Mouse (Mus musculus) frontal cortex, adult (tissue): Measurements from ENCODE around the gene Fam114a1.

Experiments used
- ATAC-seq: cut with Nextera tagmentation; 2 replicates; pipeline ENCODE4 v1.9.2; 2017; ENCODE audit warnings: mild to moderate bottlenecking, moderate library complexity, mixed read lengths; ENCODE audit not compliant: low TSS enrichment

Fam114a1 gene

DNA sequence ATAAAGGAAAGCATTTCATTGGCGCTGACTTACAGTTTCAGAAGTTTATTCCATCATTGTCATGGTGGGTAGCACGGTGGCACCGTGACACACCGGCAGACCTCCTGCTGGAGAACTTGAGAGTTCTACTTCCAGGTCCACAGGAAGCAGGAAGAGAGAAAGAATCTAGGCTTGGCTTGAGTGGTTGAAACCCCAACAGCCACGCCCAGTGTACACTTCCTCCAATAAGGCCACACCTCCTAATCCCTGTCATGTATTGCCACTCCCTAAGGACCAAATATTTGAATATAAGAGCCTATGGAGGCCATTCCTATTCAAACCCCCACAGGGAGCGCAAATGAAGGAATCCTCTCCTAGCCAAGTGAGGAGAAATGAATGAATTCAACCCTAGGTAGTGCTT lies 87.7 kb downstream of the Fam114a1 start:
- ATAC-seq: no peak

DNA sequence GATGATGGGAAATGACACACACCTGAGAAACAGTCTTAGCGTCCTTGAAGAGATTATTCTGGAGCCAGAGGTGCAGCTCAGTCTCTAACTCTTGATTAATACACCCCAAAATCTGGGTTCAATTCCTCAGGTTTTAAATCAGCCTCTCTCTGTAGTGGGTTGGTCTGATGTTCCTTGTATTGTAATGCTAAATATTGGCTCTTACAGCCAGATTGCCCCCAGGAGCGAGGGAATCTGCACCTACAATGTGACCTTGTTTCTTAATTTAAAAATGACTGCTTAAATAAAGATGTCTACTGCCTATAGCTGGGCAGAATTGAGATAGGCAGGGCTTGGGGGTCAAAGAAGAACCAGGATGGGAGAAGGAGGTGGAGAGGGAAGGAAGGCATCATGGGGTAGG lies 89.9 kb downstream of the Fam114a1 start:
- no peak for ATAC-seq

DNA sequence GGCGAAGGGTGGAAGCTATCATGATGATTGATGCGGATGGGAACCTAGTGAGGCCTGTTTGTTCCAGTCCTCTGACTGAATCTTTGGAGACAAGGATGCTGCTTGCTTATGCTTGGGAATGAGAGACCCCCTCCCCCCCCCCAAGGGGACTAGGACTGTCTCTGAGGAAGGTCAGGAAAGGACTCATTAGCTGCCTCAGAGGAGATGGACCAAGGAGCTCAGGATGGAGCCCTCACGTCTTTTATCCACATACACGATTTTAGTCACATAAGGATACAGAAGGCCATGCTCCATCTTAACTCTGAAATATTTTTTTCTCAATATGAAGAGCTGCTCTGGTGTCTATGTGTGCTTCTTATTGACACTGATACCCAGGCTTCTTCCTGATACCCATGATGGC lies 92.4 kb downstream of the Fam114a1 start:
- no peak for ATAC-seq

DNA sequence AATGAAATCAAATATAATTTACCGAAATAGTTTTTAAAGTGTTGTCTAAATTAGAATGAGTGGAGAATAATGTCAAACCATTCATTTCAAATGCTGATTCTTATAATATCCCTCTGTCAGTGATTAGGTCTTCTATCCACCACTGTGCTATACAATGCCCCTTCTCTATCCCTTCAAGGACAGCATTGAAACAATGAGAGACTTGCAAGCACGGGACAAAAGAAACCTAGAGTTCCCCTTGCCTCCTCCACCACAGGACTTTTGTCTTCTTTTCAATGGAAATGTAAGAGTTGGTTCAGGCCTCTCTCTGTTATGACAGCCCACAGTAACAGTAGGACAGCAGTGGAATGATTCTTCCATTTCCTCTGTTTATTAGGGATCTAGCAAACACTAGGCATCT lies 93.4 kb downstream of the Fam114a1 start:
- ATAC-seq: no peak

DNA sequence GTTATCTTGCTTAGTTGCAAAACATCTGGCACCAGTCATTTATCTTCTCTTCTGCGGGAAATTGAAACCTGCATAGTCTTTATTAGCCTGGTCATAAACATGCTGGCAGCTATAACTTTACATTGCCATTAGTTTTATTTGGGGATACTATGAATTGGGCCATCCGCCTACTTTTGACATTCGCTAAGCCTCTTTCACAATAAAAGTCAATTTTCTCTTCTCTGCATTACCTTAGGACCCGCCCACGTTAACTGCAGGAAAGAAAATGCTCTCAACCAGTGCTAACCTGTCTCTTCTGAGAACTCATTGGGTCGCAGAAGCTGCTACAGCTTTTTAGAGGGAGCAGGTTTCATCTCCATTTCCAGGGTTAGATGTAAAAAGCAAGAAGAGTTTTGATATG lies 98.3 kb downstream of the Fam114a1 start:
- no peak for ATAC-seq

DNA sequence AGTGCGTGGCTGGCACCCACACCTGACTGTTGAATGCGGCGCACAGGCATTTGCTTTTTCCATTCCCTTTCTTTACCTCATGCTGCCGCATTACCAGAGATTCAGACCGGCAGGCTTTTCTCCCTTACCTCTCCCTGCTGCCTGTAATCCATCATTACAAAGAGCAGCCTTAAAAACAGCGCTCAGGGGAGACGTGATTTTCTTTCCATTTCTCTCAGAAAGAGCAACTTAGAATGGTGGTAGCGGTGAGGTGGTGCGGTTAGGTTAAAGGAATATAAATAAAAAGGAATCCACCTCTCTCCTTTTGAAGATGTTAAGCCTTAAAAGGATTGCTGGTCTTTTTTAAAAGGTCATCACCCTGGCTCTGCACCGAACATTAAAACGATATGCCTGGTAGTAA lies 100.0 kb downstream of the Fam114a1 start:
- ATAC-seq: no peak

DNA sequence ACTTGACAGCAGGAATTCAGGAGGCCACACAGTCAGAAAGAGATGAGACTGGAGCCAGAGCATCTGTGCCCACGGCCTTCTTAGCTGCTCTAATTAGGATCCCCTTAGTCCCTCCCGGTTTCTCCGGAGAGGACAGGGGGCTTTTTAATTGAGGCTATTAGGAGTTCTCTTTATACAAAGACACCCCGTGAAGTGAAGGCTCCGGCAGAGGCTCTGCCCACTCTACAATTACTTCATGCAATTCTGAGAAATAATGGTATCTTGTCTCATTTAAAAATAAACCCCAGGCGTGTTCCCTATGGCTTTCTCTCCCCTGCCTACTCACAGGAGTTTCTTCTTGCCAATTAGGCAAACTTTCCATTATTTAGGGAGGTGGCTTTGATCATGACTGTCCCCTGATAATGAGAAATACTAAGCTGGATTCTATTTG lies 101.8 kb downstream of the Fam114a1 start:
- peak; percentile 16; the same call in 1 of the 2 replicates for ATAC-seq

DNA sequence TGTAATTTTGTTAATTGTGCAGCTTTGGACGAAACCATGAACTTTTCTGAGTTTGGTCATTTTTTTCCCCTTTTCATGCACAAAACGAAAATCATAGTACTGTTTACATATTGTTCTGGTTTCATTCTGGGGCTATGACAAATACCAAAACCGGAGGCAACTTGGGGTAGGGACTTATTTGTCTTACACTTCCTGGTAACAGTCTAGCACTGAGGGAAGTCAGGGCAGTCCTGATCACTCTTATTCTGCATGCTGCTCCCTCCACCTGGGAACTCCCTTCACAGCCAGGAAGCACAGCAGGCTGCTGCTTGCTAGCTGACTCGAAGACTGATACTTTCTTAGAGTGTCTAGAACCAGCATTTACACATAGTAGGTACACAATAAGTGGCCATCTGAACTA lies 103.4 kb downstream of the Fam114a1 start:
- ATAC-seq: no peak

DNA sequence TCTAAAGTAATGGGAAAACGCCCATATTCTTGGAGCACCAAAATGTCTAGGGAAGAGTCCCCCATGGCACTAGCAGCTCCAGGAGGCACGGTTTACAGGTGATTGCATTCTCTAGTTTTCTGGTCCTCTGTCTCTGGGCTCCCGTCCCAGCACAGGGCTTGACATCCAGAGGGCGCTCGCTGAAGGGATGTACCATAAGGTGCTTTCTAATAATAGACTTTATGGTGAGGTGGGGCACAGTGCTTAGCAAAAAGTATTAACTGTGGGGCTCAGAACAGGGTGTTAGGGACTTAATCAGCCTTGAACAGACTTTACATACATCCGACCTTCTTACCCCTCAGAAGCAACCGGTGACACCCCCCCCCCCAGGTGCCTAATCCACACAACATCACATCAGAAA lies 104.8 kb downstream of the Fam114a1 start:
- no peak for ATAC-seq

DNA sequence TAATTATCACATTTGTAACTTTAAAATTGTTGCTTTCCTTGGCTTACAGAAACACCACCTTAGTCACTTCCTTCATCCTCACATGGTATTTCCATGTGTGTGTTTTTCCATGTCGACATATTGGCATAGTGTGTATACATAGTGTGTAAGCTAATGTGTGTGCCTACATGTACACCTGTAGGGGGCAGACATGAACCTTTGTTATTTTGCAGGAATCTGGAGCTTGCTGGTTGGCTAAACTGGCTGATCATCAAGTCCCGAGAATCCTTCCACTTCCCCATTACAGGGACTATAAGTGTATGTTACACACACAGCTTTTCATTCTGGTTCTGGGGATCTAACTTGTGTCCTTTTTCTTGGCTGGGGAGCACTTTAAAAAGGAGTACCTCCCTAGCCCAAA lies 106.2 kb downstream of the Fam114a1 start:
- no peak for ATAC-seq

DNA sequence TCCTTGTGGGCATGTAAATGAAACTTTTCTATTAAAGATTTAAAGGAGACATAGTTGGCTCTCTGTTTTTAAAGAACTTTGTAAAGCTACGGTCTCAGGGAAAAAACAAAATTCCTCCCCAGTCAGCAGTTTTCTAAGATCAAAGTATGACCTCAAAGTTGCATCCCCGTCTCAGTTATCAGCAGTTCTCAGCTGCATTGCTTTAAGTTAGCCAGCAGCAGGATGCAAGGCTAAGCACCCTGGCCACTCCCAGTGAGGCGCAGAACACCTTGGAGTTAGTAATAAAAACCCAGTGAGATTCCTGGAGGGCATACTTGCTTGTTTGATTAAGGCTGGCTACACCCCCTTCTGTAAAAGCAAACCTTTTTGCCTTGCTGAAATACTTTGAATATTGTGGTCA lies 106.9 kb downstream of the Fam114a1 start:
- ATAC-seq: no peak

DNA sequence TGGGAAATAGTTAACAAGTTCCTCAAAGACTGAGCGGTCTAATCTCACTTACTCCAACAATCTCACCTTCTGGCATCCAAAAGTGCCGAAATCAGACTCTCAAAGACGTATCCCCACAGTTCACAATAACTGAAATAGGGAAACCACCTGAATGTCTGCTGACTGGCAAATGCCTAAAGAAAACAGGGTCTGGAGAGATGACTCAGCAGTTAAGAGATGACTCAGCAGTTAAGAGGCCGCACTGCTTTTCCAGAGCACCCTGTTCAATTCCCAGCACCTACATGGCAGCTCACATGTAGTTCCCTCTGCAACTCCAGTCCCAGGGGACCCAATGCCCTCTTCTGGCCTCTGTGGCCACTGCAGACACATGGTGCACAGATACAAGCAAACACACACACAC lies 108.2 kb downstream of the Fam114a1 start:
- no peak for ATAC-seq

DNA sequence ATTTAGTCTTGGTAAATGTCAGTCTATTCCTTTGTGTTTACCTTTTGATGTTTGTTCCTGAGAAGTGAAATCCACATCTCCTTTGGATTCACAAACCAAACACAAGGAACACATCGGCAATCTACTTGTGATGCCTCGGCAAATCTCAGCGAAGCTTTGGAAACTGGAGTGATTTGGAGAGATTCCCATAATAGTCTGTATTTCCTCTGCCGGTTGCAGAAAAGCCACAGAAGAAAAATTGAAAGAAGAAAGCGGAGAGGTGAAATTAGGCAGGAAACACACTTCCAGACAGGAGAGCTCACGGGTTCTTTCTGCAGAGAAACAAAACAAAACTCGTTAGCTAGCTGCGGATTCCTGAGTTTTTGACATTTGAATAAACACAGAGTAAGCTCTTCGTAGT lies 110.0 kb downstream of the Fam114a1 start:
- ATAC-seq: peak; percentile 88

DNA sequence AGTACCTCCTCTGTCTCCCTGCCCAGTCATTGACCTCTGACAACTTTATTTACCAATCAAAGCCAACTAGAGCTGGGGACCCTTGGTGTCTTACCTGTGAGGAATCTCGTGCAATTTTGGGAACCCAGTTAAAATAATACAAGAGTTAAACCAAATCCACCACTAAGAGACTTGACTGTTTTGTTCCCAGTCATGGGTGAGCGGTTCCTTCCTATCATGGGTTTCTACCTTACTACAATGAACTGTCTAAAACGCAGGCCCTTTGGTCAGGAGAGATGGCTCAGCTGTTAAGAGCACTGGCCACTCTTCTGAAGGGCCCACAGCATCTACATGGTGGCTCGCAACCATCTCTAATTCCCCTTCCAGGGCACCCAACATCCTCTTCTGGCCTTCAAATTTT lies 112.0 kb downstream of the Fam114a1 start:
- no peak for ATAC-seq

DNA sequence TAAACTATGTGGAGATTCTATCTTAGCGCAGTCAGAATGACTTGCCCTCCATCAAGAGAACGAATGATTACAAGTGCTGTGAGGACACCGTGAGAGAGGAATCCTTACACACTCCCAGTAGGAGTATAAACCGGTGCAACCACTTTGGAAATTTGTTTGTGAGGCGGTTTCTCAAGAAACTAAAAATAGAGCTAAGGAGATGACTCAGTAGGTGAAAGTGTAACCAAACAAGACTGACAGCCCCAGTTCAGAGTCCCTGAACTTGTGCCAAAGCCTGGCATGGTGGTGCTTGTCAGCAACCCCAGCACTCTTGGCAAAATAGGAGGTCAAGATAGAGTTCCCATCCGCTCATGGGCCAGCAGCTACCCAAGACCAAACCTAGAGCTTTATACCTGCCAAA lies 116.7 kb downstream of the Fam114a1 start:
- no peak for ATAC-seq

DNA sequence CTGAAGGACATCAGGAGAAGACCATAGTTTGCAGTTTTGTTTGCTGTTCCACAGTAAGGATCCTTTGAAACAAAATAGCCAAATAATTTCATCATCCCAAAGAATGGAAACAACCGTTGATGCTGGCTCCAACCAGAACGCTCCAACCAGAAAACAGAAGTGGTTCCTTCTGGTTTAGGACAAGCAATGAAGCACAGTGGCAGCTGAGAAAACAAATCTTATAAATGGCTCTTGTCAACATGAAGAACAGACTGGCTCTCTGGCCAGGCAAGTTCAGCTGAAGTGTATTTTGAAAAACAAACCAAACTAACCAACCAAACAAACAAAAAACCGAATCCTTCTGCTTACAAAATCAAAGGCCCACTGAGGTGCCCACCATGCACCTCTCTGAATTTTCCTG lies 119.8 kb downstream of the Fam114a1 start:
- ATAC-seq: no peak

DNA sequence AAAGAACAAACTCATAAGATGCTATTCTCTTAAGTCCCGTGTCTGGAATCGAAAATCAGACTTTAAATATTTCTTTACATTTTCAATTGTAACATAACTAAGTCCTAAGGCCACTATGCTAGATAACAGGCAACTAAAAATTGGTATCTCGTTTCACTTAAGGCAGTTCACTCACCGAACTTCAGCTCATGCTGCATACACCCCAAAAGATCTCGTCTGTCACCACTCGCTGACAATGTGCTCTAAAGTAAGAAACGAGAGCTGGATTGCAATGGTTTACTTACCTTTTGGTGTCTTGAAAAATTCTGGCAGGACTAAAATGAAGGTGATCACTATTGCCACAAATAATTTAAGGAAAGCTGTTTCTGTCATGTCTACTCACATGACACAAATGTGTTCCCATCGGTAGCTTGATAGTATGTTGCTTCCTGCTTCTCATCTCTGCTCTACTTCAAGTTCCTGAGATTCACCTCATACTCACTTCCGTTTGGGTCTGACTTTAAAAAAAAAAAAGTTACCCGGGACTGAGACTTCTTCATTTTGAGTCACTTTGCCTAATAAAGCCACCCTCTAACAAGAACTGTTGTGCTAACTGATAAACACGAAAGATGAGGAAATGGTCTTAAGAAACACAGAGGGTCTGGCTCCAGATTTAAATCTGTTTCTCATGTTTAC lies 121.5 kb downstream of the Fam114a1 start:
- no peak for ATAC-seq
